Mouse (Mus musculus): Measurements from ENCODE around the gene Sparc. TPM values are rescaled to one million over a fixed set of nuclear protein-coding genes. Genes with fewer than 3 reads are reported as not detected.

Sparc gene
- 772 and 814 TPM in 2 replicates for polyA plus RNA-seq (2016; fragmentation: Nextera tagmentation; extraction: Ambion mirVana)

- Histone ChIP-seq H3K36me3 (no peaks in the 10 kb centered on the region), H3K4me2 (replicated peaks) (no peak within 1 kb of the TSS), H3K4me3 (no peak within 1 kb of the TSS), H3K27ac (peak within 1 kb of the TSS; percentile 89), H3K27me3 (no peaks in the 10 kb centered on the region), H3K9ac (no peak within 1 kb of the TSS), H3K4me1 (peaks cover 49% of the 10 kb centered on the region), H3K9me3 (no peaks in the 10 kb centered on the region)
- 91% methylated on average over 1 of the region's 1 CpGs for WGBS
- no peak for ATAC-seq (ENCODE audit: insufficient number of reproducible peaks, insufficient read depth, low FRiP score, low TSS enrichment)
Observed at GRCm38 (mm10) chr11:55422978-55423377, at the start of gene Sparc. Gene Sparc, minus strand, starts transcription at chr11:55423183.

DNA sequence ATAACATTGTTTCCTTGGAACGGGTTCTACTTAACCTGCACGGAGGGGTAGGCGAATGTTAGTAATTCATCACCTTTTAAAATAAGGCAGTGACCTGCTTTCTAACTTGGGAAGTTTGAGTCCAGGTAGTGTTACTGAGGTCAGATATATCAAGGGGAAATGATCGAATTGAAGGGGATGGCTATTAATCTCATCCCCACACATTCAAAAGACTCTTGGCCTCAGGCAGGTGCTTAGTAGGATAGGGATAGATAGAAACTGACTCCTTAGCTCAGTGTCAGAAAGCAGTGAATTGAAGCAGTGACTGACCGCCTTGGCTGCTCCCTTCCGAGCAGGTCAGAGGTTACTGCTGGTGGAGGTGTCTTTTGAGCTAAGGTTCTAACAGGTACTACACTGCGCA lies 48.5 kb upstream of the Sparc start:
- Histone ChIP-seq H3K4me1 (peaks cover 17% of the 10 kb centered on the region), H3K9ac (no peak overlapping the region), H3K27me3 (no peaks in the 10 kb centered on the region), H3K9me3 (no peaks in the 10 kb centered on the region), H3K36me3 (peaks cover 25% of the 10 kb centered on the region), H3K4me3 (peak overlapping the region; percentile 99), H3K27ac (no peak overlapping the region), H3K4me2 (replicated peaks) (peak overlapping the region; percentile 67)
- ATAC-seq (ENCODE audit: insufficient number of reproducible peaks, insufficient read depth, low FRiP score, low TSS enrichment) = no peak
- 93% methylated on average over 7 of the region's 7 CpGs for WGBS

DNA sequence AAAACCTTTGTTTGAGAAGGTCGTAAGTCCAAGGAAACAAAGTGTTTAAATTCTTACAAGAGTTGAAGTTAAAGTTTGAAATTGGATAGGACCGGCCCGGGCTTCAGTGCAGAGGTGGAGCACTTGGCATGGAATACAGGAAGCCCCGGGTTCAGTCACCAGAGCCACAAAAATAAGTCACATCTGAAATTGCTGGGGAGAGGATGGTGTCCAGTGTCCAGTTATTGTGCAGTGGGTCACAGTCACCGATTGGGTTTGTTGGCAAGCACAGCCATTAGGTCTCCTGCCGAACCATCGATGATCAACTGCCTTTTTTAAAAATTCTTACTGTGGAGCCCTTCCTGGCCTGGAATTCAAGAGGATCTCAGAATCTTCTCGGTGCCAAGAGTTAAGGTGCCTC lies 47.8 kb upstream of the Sparc start:
- H3K36me3 ChIP-seq = peaks cover 25% of the 10 kb centered on the region

GRCm38 (mm10) chr11:55469923-55470691 lies 47.1 kb upstream of the Sparc start:
- no peaks in the 10 kb centered on the region for H3K9me3 ChIP-seq
- H3K27ac ChIP-seq = peak overlapping the region; percentile 92
- peak overlapping the region; percentile 98 for H3K9ac ChIP-seq
- H3K4me3 ChIP-seq = peak overlapping the region; percentile 99
- WGBS = under 1% methylated on average over 46 of the region's 46 CpGs
- H3K36me3 ChIP-seq = peaks cover 25% of the 10 kb centered on the region
- H3K4me1 ChIP-seq = peaks cover 17% of the 10 kb centered on the region
- no peak; the same call in 1 of the 2 replicates for ATAC-seq (ENCODE audit: insufficient number of reproducible peaks, insufficient read depth, low FRiP score, low TSS enrichment)
- H3K27me3 ChIP-seq = no peaks in the 10 kb centered on the region
- H3K4me2 ChIP-seq (replicated peaks) = peak overlapping the region; percentile 67

More for the DNA sequence above, 47.8 kb upstream of the Sparc start:
- 56% methylated on average over 8 of the region's 8 CpGs for WGBS
- H3K9me3 ChIP-seq = no peaks in the 10 kb centered on the region
- no peaks in the 10 kb centered on the region for H3K27me3 ChIP-seq
- peak overlapping the region; percentile 99 for H3K4me3 ChIP-seq
- no peak overlapping the region for H3K27ac ChIP-seq
- H3K4me1 ChIP-seq = peaks cover 17% of the 10 kb centered on the region
- peak overlapping the region; percentile 67 for H3K4me2 ChIP-seq (replicated peaks)
- no peak for ATAC-seq (ENCODE audit: insufficient number of reproducible peaks, insufficient read depth, low FRiP score, low TSS enrichment)
- H3K9ac ChIP-seq = peak overlapping the region; percentile 50

- peak within 1 kb of the TSS; percentile 92 for H3K27ac ChIP-seq
- no peaks in the 10 kb centered on the region for H3K27me3 ChIP-seq
- peak within 1 kb of the TSS; percentile 98 for H3K9ac ChIP-seq
- peaks cover 17% of the 10 kb centered on the region for H3K4me1 ChIP-seq
- peak within 1 kb of the TSS; percentile 67 for H3K4me2 ChIP-seq (replicated peaks)
- H3K4me3 ChIP-seq = peak within 1 kb of the TSS; percentile 99
- peaks cover 20% of the 10 kb centered on the region for H3K36me3 ChIP-seq
- H3K9me3 ChIP-seq = no peaks in the 10 kb centered on the region
- ATAC-seq (ENCODE audit: insufficient number of reproducible peaks, insufficient read depth, low FRiP score, low TSS enrichment) = peak; percentile 99
- WGBS = under 1% methylated on average over 57 of the region's 57 CpGs
Observed at GRCm38 (mm10) chr11:55469048-55469843, 46.3 kb upstream of the Sparc start, which contains the start of gene G3bp1. Gene G3bp1, plus strand, starts transcription at chr11:55469685.

DNA sequence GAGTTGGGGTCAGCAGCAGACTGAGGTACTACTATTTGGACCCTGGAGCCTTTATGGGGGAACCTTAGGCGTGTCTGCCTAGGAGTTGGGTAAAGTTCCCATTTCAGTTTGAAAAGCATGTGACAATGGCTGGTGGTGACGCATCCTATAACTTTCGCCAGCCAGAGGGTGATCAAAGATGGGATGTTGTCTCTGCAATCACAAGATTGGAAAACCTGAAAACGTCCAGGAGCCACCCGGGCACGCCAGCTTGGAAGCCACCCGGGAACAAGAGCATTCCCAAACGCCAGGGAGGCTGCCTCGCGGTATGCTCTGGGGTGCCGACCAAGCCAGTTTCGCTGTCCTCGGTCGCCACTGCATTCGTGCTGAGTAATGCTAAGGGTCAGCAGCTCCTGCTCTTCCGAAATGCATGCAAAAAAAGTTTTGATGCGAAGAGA lies 45.6 kb upstream of the Sparc start:
- ATAC-seq (ENCODE audit: insufficient number of reproducible peaks, insufficient read depth, low FRiP score, low TSS enrichment) = no peak

GRCm38 (mm10) chr11:55468012-55468411 lies 45.0 kb upstream of the Sparc start:
- 0 out of 2 replicates have a peak overlapping the region, but pooled peaks have one; percentile 65 for H3K9ac ChIP-seq
- H3K4me3 ChIP-seq = no peak overlapping the region
- peaks cover 9% of the 10 kb centered on the region for H3K36me3 ChIP-seq
- peak overlapping the region; percentile 92 for H3K27ac ChIP-seq
- H3K4me2 ChIP-seq (replicated peaks) = peak overlapping the region; percentile 60
- no peaks in the 10 kb centered on the region for H3K9me3 ChIP-seq
- peaks cover 17% of the 10 kb centered on the region for H3K4me1 ChIP-seq
- no peaks in the 10 kb centered on the region for H3K27me3 ChIP-seq
- no peak for ATAC-seq (ENCODE audit: insufficient number of reproducible peaks, insufficient read depth, low FRiP score, low TSS enrichment)
- 69% methylated on average over 10 of the region's 10 CpGs for WGBS

More for the DNA sequence above, 45.6 kb upstream of the Sparc start:
- Histone ChIP-seq H3K4me2 (replicated peaks) (peak overlapping the region; percentile 60), H3K9me3 (no peaks in the 10 kb centered on the region), H3K4me3 (peak overlapping the region; percentile 99), H3K9ac (peak overlapping the region; percentile 65), H3K27me3 (no peaks in the 10 kb centered on the region), H3K4me1 (peaks cover 17% of the 10 kb centered on the region), H3K27ac (peak overlapping the region; percentile 92), H3K36me3 (peaks cover 14% of the 10 kb centered on the region)
- 4% methylated on average over 17 of the region's 17 CpGs for WGBS

DNA sequence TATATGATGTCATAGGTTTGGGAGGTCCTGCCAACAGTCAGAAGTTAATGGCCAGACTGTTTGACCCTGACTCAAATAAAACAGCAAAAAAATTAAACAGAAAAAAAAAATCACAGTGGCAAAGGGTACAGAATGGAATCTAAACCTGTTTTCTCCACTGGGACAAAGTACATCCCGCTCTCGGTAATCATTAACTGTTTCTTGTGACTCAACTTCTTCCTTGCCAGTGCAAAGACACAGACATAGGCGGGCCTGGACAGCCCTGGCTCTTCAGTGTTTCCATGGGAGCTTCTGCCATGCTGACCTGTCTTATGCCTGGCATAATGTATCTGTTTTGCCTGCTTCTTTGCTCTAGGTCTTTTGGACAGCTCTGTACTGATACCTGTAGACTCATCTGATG lies 42.2 kb upstream of the Sparc start:
- no peak overlapping the region for H3K4me3 ChIP-seq
- H3K36me3 ChIP-seq = no peaks in the 10 kb centered on the region
- H3K4me2 ChIP-seq (replicated peaks) = no peak overlapping the region
- WGBS = 76% methylated on average over 3 of the region's 3 CpGs
- H3K9me3 ChIP-seq = no peaks in the 10 kb centered on the region
- no peak for ATAC-seq (ENCODE audit: insufficient number of reproducible peaks, insufficient read depth, low FRiP score, low TSS enrichment)
- H3K9ac ChIP-seq = no peak overlapping the region
- no peak overlapping the region for H3K27ac ChIP-seq
- 0 out of 2 replicates have a peak, but pooled peaks cover 9% of the 10 kb centered on the region for H3K4me1 ChIP-seq
- H3K27me3 ChIP-seq = no peaks in the 10 kb centered on the region

- Histone ChIP-seq H3K36me3 (no peaks in the 10 kb centered on the region), H3K27ac (no peak overlapping the region), H3K27me3 (no peaks in the 10 kb centered on the region), H3K4me2 (replicated peaks) (no peak overlapping the region), H3K9ac (no peak overlapping the region), H3K4me1 (peaks cover 13% of the 10 kb centered on the region; the same call in 1 of the 2 replicates), H3K4me3 (no peak overlapping the region), H3K9me3 (no peaks in the 10 kb centered on the region)
- ATAC-seq (ENCODE audit: insufficient number of reproducible peaks, insufficient read depth, low FRiP score, low TSS enrichment) = no peak
- 83% methylated on average over 10 of the region's 10 CpGs for WGBS
Observed at GRCm38 (mm10) chr11:55464707-55465106, 41.7 kb upstream of the Sparc start.

DNA sequence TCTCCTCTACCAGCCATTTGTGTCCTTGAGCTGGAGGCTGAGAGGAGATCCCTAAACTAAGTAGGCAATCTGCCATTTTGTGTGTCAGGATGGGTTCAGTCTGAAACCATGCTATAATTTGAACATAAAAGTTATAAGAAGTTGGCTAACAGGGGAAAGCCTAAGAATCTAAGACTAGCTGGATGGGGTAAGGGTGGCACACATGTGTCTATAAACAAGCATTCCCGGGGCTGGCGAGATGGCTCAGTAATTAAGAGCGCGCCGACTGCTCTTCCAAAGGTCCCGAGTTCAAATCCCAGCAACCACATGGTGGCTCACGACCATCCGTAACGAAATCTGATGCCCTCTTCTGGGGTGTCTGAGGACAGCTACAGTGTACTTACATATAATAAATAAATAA lies 39.2 kb upstream of the Sparc start:
- H3K4me2 ChIP-seq (replicated peaks) = no peak overlapping the region
- no peaks in the 10 kb centered on the region for H3K9me3 ChIP-seq
- no peaks in the 10 kb centered on the region for H3K27me3 ChIP-seq
- H3K27ac ChIP-seq = no peak overlapping the region
- no peak overlapping the region for H3K4me3 ChIP-seq
- H3K9ac ChIP-seq = no peak overlapping the region
- peaks cover 12% of the 10 kb centered on the region; the same call in 1 of the 2 replicates for H3K4me1 ChIP-seq
- WGBS = 92% methylated on average over 9 of the region's 9 CpGs
- ATAC-seq (ENCODE audit: insufficient number of reproducible peaks, insufficient read depth, low FRiP score, low TSS enrichment) = no peak
- H3K36me3 ChIP-seq = no peaks in the 10 kb centered on the region

DNA sequence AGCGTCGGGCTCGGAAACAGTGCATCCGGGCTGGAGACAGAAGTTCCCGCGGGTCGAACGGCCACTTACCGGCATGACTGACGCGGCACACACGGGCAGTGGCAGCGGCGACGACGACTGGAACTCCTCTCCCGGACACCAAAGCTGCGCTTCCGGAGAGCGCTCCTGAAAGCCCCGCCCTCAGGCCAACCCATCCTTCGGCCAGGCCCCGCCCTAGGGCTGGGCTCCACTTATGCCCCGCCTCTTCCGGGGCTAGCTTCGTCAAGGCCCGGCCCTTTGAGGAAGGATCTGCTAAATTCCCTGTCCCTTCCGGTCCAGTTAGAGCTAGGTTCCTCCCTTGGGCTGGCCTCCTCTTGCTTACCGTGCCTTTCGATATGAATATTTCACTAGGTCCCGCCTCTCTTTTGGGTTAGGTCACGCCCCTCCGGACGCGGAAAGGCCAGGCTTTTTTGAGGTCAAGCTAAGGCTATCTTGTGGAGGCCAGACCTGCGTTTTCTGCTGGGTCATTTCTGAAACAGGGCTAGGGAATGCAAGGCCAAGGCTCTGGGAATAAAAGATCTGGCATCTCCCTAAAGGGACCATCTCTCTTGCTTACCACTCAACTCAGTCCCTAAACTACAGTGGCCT lies 38.1 kb upstream of the Sparc start, which contains the start of gene Atox1:
TSS of gene Atox1 (minus strand) at position 221 of the 627 bp plus-strand sequence.
- Histone ChIP-seq H3K36me3 (no peaks in the 10 kb centered on the region), H3K4me1 (peaks cover 12% of the 10 kb centered on the region; the same call in 1 of the 2 replicates), H3K4me3 (peak within 1 kb of the TSS; percentile 57), H3K9ac (peak within 1 kb of the TSS; percentile 56), H3K4me2 (replicated peaks) (peak within 1 kb of the TSS; percentile 76), H3K9me3 (no peaks in the 10 kb centered on the region), H3K27me3 (no peaks in the 10 kb centered on the region), H3K27ac (peak within 1 kb of the TSS; percentile 59)
- WGBS = 1% methylated on average over 36 of the region's 36 CpGs
- ATAC-seq (ENCODE audit: insufficient number of reproducible peaks, insufficient read depth, low FRiP score, low TSS enrichment) = peak; percentile 92

Data from embryonic facial prominence, embryonic 12.5 days (tissue).